Comparison of ENCODE assay signal across 1 mouse cellular context in the genomic region with DNA sequence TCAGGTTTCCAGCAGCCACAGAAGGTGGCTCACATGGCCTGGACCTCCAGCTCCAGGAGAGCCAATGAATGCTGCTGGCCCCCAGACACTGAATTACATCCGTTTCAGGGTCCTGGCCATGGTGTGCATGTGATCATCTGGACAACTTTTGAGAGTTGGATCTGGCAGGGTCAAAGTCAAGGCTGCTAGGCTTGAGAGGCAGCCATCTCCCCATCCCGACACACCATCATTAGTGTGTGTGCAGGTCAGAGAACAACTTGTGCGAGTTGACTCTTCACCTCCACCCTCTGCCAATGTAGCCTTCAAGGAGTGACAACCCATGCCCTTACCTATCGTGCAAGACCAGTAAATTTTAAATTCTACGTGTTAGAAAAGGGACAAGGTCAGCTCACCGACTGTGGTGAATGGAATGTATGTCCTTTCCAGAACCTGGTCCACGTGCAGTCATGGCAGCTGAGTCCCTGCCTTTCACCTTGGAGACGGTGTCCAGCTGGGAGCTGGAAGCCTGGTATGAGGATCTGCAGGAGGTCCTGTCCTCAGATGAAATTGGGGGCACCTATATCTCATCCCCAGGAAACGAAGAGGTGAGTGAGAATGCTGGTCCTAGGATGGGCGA.
TF ChIP-seq lines count a peak whose summit lies in the region.

No protein-coding gene starts in this region.

TF ChIP-seq in CH12.LX, 34 proteins besides CTCF, POLR2A, EP300 and RAD21:
- TF ChIP-seq POLR2AphosphoS2 (IDR thresholded peaks at IDR 0.05; ENCODE audit: low read depth, low read length): no peak
- no peak for TF ChIP-seq JUND (conservative IDR thresholded peaks at IDR 0.05; ENCODE audit: low read depth, low read length)
- TF ChIP-seq MXI1 (IDR thresholded peaks at IDR 0.05; ENCODE audit: low read depth, low read length): no peak
- TF ChIP-seq CHD2 (IDR thresholded peaks at IDR 0.05; ENCODE audit: low read length): no peak
- TF ChIP-seq TBP (conservative IDR thresholded peaks at IDR 0.05; ENCODE audit: low read depth, low read length): no peak
- peak; percentile 14; the same call in 1 of the 2 replicates for TF ChIP-seq ZMIZ1 (IDR thresholded peaks at IDR 0.05; ENCODE audit: low read depth, low read length)
TF ChIP-seq in CH12.LX: peak in this region for 1.
